Mouse (Mus musculus) right cerebral cortex, adult 18-20 months (tissue): Measurements from ENCODE around the gene AI467606.

Experiments
- DNase-seq: peaks from one replicate; pipeline ENCODE4 v3.0.0; 2022; ENCODE audit warnings: mixed read lengths

Gene AI467606

GRCm38 (mm10) chr7:127096456-127096855 lies 5.3 kb downstream of the AI467606 start:
- DNase-seq: no peak

- no peak for DNase-seq
These were observed 7.4 kb downstream of the AI467606 start for GRCm38 (mm10) chr7:127098521-127098920.

- DNase-seq: no peak
These were observed 7.8 kb downstream of the AI467606 start for GRCm38 (mm10) chr7:127098950-127099349.

- no peak for DNase-seq
These were observed 8.4 kb downstream of the AI467606 start for GRCm38 (mm10) chr7:127099528-127099927.

GRCm38 (mm10) chr7:127101451-127102016 lies 10.4 kb downstream of the AI467606 start:
- no peak for DNase-seq

GRCm38 (mm10) chr7:127102148-127102547 lies 11.0 kb downstream of the AI467606 start:
- no peak for DNase-seq

GRCm38 (mm10) chr7:127103960-127104359 lies 12.8 kb downstream of the AI467606 start:
- no peak for DNase-seq

GRCm38 (mm10) chr7:127104560-127105332 lies 13.6 kb downstream of the AI467606 start:
- DNase-seq: peak; percentile 84

- DNase-seq: no peak
These were observed 14.4 kb downstream of the AI467606 start for GRCm38 (mm10) chr7:127105551-127105950.

- peak; percentile 77 for DNase-seq
These were observed 19.3 kb downstream of the AI467606 start for GRCm38 (mm10) chr7:127110239-127111007.

GRCm38 (mm10) chr7:127111461-127111860 lies 20.3 kb downstream of the AI467606 start:
- DNase-seq: peak; percentile 55

GRCm38 (mm10) chr7:127112251-127112841 lies 21.2 kb downstream of the AI467606 start:
- DNase-seq: peak; percentile 66

GRCm38 (mm10) chr7:127112921-127113597 lies 21.9 kb downstream of the AI467606 start:
- no peak for DNase-seq

- DNase-seq: no peak
These were observed 22.6 kb downstream of the AI467606 start for GRCm38 (mm10) chr7:127113614-127114259.

GRCm38 (mm10) chr7:127114920-127115319 lies 23.8 kb downstream of the AI467606 start:
- DNase-seq: no peak

- peak; percentile 59 for DNase-seq
These were observed 25.3 kb downstream of the AI467606 start for GRCm38 (mm10) chr7:127116331-127116935.

- DNase-seq: no peak
These were observed 26.8 kb downstream of the AI467606 start for GRCm38 (mm10) chr7:127117948-127118347.

GRCm38 (mm10) chr7:127118671-127119445 lies 27.7 kb downstream of the AI467606 start:
- no peak for DNase-seq

GRCm38 (mm10) chr7:127121061-127121910 lies 30.1 kb downstream of the AI467606 start:
- DNase-seq: no peak

GRCm38 (mm10) chr7:127121911-127122270 lies 30.7 kb downstream of the AI467606 start, which contains the start of gene Qprt:
Qprt (minus strand) TSS chr7:127122226.
- DNase-seq: no peak
